Mouse (Mus musculus) lung, adult 2 months (tissue): Measurements from ENCODE around the gene Hlf. TPM values are rescaled to one million over a fixed set of nuclear protein-coding genes. Genes with fewer than 3 reads are reported as not detected.

Source experiments
- DNase-seq: peaks from one replicate; pipeline ENCODE4 v3.0.0; 2022
- H3K4me1 ChIP-seq: fragments of 200-500 bp; 2 replicates; pipeline ENCODE4 v1.6.1; 2011; ENCODE audit warnings: low read length; ENCODE audit not compliant: control insufficient read depth, insufficient read depth
- H3K4me3 ChIP-seq: fragments of 200-500 bp; replicated peaks from 2 replicates; pipeline ENCODE3; 2011; ENCODE audit warnings: low read depth, mild to moderate bottlenecking, control low read depth, low read length; ENCODE audit errors: extremely low read depth
- CTCF ChIP-seq: fragments of 200-500 bp; IDR thresholded peaks from 2 replicates; pipeline ENCODE4 v1.5.1; 2011; ENCODE audit warnings: mild to moderate bottlenecking, low read length, control low read depth; ENCODE audit not compliant: insufficient read depth
- POLR2A ChIP-seq: fragments of 200-500 bp; IDR thresholded peaks from 2 replicates; pipeline ENCODE4 v1.6.1; 2011; ENCODE audit warnings: low read depth, mild to moderate bottlenecking, control low read depth, low read length, borderline replicate concordance; ENCODE audit errors: extremely low read depth
- WGBS: fragments of 180-500 bp; shearing (Covaris S2); methylation state at CpG from one replicate; pipeline ENCODE4 v1.1.7; 2018; 5-methylcytosine and 5-hydroxymethylcytosine counted together
- polyA plus RNA-seq: library from polyadenylated mRNA; depleted of rRNA; stranded (reverse); fragments of >200 nt; gene quantifications from 2 replicates; pipeline ENCODE4 v1.2.3, GENCODE M21; 2012

Gene Hlf
- polyA plus RNA-seq, 1 experiment, result 6.8 TPM

- no peaks in the 10 kb centered on the region for H3K4me1 ChIP-seq
- H3K4me3 ChIP-seq, result no peak overlapping the region
- no peak for DNase-seq
- TF ChIP-seq CTCF, result no peak
- TF ChIP-seq POLR2A, result no peak
- 56% methylated on average over 13 of the region's 13 CpGs for WGBS
Measured at GRCm38 (mm10) chr11:90347667-90348459, 42.8 kb downstream of the Hlf start.

GRCm38 (mm10) chr11:90345746-90346145 is 44.9 kb downstream of the Hlf start:
- TF ChIP-seq POLR2A (no peak), CTCF (no peak)
- Histone ChIP-seq H3K4me3 (no peak overlapping the region), H3K4me1 (no peaks in the 10 kb centered on the region)
- WGBS, result 91% methylated on average over 11 of the region's 11 CpGs
- no peak for DNase-seq

GRCm38 (mm10) chr11:90342858-90343257 is 47.8 kb downstream of the Hlf start:
- Histone ChIP-seq H3K4me3 (no peak overlapping the region), H3K4me1 (no peaks in the 10 kb centered on the region)
- no peak for TF ChIP-seq CTCF
- TF ChIP-seq POLR2A, result no peak
- WGBS, result 77% methylated on average over 5 of the region's 5 CpGs
- DNase-seq, result no peak

GRCm38 (mm10) chr11:90342267-90342666 is 48.4 kb downstream of the Hlf start:
- no peaks in the 10 kb centered on the region for H3K4me1 ChIP-seq
- DNase-seq, result no peak
- H3K4me3 ChIP-seq, result no peak overlapping the region
- no peak for TF ChIP-seq POLR2A
- no peak for TF ChIP-seq CTCF
- WGBS, result 74% methylated on average over 5 of the region's 5 CpGs

GRCm38 (mm10) chr11:90340836-90341235 is 49.9 kb downstream of the Hlf start:
- Histone ChIP-seq H3K4me3 (no peak overlapping the region), H3K4me1 (no peaks in the 10 kb centered on the region)
- TF ChIP-seq POLR2A (no peak), CTCF (no peak)
- 94% methylated on average over 13 of the region's 13 CpGs for WGBS
- DNase-seq, result no peak

- TF ChIP-seq POLR2A (no peak), CTCF (no peak)
- H3K4me3 ChIP-seq, result no peak overlapping the region
- no peaks in the 10 kb centered on the region for H3K4me1 ChIP-seq
- no peak for DNase-seq
- 57% methylated on average over 1 of the region's 1 CpGs for WGBS
Measured at GRCm38 (mm10) chr11:90334816-90335215, 55.9 kb downstream of the Hlf start.

GRCm38 (mm10) chr11:90332737-90333136 is 58.0 kb downstream of the Hlf start:
- Histone ChIP-seq H3K4me3 (no peak overlapping the region), H3K4me1 (no peaks in the 10 kb centered on the region)
- no peak for DNase-seq
- WGBS, result 70% methylated on average over 4 of the region's 4 CpGs
- TF ChIP-seq POLR2A (no peak), CTCF (no peak)

- no peak for TF ChIP-seq CTCF
- no peak for DNase-seq
- 70% methylated on average over 9 of the region's 9 CpGs for WGBS
Measured at GRCm38 (mm10) chr11:90330202-90330694, 60.4 kb downstream of the Hlf start.

GRCm38 (mm10) chr11:90326836-90327235 is 63.9 kb downstream of the Hlf start:
- DNase-seq, result no peak

More at GRCm38 (mm10) chr11:90330202-90330694, 60.4 kb downstream of the Hlf start:
- no peak overlapping the region for H3K4me3 ChIP-seq
- H3K4me1 ChIP-seq, result no peaks in the 10 kb centered on the region

GRCm38 (mm10) chr11:90326146-90326545 is 64.5 kb downstream of the Hlf start:
- TF ChIP-seq CTCF, result no peak
- no peak for TF ChIP-seq POLR2A
- 96% methylated on average over 5 of the region's 5 CpGs for WGBS
- DNase-seq, result no peak
- Histone ChIP-seq H3K4me1 (no peaks in the 10 kb centered on the region), H3K4me3 (no peak overlapping the region)

More at GRCm38 (mm10) chr11:90326836-90327235, 63.9 kb downstream of the Hlf start:
- no peak overlapping the region for H3K4me3 ChIP-seq
- whole genome bisulfite sequencing, result 49% methylated on average over 1 of the region's 1 CpGs
- TF ChIP-seq POLR2A (no peak), CTCF (no peak)
- no peaks in the 10 kb centered on the region for H3K4me1 ChIP-seq
